Mouse (Mus musculus) right cerebral cortex, postnatal 36 days (tissue): ENCODE measurements around the gene Gm867.

ENCODE experiments used
- DNase-seq, 2 experiments: peaks; one replicate each; pipeline ENCODE4 v3.0.0; 2022; ENCODE audit warnings: low spot score in 2 of 2, mixed read lengths in 1 of 2

Gm867 gene

DNA sequence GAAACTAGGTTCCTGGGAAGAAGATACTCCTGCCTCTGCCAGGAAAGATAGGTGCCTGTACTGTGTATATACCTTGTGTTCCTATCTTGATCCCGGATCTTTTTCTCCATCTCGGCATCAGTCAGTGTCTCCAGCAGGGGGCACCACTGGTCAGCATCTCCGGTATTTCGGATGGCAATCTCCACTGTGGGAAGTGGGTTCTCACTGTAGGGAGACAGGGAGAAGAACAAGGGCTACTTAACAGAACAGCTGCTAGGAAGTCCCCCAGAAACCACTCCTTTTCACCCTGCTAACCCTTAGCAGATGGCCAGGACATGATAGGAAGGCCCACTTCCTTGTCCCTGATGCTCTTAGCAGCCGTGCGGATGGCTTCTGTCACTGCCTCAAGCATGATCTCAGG lies 43.1 kb downstream of the Gm867 start:
- peak; percentile 51 to 52 for DNase-seq

DNA sequence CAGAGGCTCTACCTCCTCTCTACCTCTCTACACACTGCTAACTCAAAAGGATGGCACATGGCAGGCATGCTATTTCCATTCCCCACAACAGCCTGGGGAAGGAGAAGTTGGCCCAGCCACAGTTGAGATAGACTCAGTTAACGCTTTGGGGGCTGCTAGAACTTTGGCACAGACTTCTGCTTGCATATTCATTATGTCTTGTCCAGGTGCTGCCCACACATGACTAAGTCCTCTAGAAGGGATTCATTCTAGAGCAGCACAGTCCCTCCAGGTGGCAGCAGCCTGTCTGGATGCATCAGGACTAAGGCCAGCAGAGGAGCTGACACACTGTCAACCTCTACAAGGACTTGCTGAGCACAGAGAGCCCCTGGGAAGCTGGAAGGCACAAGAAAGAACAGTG lies 44.3 kb downstream of the Gm867 start:
- DNase-seq: peak; percentile 37 to 71

DNA sequence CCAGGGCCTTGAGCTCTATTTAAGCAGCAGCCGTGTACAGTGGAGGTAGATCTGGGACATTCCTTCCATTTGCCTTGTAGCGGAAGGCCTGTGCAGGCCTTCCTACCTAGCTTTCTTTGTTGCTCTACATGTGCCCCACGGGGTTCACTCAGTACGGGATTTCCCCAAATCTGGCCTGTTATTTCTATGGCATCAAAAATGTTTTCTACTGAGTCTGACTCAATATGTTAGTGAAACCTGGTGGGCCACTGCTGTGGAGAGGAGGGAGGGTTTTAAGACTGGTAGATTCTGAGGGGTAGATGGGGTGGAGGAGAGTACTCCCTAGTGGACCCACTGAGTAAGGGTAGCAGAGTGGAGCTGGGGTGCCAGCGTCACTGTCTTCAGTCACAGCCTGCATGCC lies 44.7 kb downstream of the Gm867 start:
- no peak for DNase-seq

DNA sequence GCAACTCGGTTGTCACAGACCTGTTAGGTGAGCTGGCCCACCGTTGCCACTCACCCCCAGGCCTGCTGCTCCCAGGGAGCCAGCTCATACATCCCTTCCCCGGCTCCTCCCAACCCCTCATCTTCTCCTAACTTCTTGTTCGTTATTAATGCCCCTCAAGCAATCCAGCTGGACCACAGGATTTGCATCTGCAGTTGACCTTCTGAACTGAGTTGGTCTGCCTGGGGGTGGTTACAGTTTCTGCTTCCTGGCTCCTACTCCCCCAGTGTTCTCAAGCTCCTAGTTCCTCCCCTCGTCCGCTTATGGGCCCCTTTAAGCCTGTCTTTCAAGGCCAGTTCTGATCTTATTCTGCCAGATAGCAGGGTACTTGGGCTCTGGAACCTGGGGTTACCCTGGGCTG lies 45.9 kb downstream of the Gm867 start:
- no peak for DNase-seq

DNA sequence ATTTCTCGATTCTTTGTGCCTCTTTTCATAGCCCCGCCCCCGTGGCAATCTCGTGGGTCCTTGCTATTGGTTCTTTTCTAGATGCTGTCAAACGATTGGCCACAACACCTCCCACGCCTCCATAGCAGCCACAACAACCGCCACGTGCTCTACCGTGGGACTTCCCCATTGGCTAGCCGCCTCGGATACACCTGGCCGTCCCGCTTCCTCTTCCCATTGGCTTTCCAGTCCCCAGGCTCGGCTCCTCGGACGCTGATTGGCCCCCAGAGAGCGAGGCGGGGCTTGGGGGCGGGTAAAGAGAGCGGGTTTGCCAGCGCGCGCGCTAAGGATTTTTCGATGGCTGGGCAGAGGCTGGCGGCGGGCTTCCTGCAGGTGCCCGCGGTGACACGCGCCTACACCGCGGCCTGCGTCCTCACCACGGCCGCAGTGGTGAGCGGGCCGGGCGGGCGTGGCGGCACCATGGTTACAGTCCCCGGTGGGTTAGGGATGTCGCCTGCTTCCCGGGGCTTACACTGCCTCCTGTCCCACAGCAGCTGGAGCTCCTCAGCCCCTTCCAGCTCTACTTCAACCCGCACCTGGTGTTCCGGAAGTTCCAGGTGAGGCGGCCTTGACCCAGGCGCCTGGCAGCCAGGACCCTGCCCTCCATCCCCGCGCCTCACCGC lies 47.3 kb downstream of the Gm867 start, which contains the start of gene Derl3:
TSS of gene Derl3 (plus strand) at position 325 of the 662 bp plus-strand sequence.
- DNase-seq: peak; percentile 97 to 98

DNA sequence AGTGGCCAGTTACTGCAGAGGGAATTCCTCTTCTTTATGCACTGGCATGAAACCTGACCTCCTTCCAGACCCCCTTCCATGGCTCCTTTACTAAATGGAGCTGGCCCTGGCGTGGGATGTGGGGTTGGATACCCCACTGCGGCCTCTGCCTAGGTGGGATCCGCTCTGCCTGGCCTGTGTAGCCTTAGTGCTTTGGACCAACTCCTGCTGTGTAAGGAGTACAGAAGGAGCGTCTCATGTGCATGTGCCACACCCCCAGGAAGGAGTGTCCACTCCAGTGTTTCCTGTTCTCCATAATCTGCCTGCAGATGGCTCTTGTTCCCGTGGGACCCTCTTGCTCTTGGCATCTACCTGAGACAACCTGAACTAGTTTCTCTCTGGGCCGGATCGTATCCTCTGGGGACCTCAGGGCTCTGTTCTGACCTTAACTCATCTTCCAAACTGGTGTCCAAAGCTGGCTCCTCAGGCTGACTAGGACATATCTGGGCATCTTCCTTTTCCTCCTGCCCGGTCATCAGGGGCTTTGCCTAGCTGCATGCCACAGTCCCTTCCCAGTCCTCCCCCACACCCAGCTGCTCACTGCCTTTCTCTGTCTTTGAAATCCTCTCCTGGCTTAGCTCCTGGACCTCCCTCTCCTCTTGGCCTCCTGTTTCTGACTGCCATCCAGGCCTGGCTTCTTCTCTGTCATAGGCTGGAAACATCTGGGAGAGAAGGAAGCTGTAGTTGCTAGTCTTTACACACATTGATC lies 50.9 kb downstream of the Gm867 start:
- no peak for DNase-seq
